Mouse (Mus musculus) left cerebral cortex, adult 2 months (tissue): ENCODE data around the gene Lamc1. TPM values are rescaled to one million over a fixed set of nuclear protein-coding genes. Genes with fewer than 3 reads are reported as not detected.

Source experiments
- DNase-seq, 2 experiments: peaks; one replicate each; pipeline ENCODE4 v3.0.0; 2021 to 2022; ENCODE audit warnings: low spot score in 2 of 2, mixed read lengths in 1 of 2; ENCODE audit errors: extremely low spot score in 1 of 2
- H3K27ac ChIP-seq: fragments of 200-600 bp; 2 replicates; pipeline ENCODE4 v1.8.1; 2022
- H3K4me3 ChIP-seq: fragments of 200-600 bp; 2 replicates; pipeline ENCODE4 v1.8.1; 2022
- CTCF ChIP-seq: fragments of 200-600 bp; IDR thresholded peaks from 2 replicates; pipeline ENCODE4 v1.8.1; 2022; ENCODE audit warnings: antibody characterized with exemption, mild to moderate bottlenecking, moderate library complexity
- intact Hi-C: fragments of 180-260 bp; cut with DNase I; formaldehyde crosslinking; loops from one replicate; pipeline ENCODE4 v1.15.1; 2025
- total RNA-seq, 2 experiments: library from RNA; stranded (reverse); gene quantifications; 2 replicates each; pipeline ENCODE4 v1.2.3; 2021

Lamc1 gene
- total RNA-seq, 2 experiments from 2014 or later: 22.0 to 26.4 TPM

DNA sequence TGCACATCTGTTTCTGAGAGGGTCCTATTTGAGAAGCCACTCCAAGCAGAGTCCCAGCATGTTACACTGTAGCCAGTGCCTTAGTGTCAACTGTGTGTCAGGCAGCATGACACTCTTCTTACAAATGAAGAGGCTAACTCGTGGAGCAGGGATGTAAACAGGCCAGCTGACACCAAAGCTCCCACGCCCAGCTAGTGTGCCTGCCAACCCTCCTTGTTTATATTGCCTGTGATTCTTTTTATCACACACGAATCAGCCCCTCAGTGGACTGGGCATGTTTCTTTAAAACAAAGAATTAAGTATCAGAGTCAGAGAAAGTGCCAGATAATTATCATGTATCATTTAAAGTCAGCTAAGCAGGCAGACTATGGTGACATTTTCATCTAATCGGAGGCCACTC, 104.7 kb downstream of the Lamc1 start:
- intact Hi-C loops: loop anchor here (5.0 kb wide), 1 partner anchor 126 kb away; no protein-coding TSS in a partner anchor
- TF ChIP-seq CTCF: no peak
- H3K27ac ChIP-seq: no peak overlapping the region
- no peak overlapping the region for H3K4me3 ChIP-seq
- DNase-seq: no peak

DNA sequence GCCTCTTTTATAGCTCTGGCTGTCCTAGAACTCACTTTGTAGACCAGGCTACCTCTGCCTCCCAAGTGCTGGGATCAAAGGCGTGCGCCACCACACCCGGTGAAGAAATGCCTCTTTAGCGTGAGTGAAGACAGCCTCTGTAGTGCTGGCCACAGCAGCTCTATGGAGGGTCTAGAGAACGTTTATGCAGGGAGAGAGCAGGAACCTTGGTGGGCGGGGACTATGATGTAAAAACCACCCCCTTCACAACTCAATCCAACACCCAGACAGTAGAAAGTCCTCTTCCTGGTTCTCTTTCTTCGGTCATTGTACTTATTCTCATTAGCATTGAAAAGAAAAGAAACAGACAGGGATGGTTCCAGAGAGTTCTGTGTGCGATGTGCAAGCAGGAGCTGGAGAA, 105.5 kb downstream of the Lamc1 start:
- Histone ChIP-seq H3K4me3 (no peak overlapping the region), H3K27ac (no peak overlapping the region)
- no peak for TF ChIP-seq CTCF
- no peak for DNase-seq
- intact Hi-C loops: loop anchor here (5.0 kb wide), 1 partner anchor 125 kb away; no protein-coding TSS in a partner anchor

DNA sequence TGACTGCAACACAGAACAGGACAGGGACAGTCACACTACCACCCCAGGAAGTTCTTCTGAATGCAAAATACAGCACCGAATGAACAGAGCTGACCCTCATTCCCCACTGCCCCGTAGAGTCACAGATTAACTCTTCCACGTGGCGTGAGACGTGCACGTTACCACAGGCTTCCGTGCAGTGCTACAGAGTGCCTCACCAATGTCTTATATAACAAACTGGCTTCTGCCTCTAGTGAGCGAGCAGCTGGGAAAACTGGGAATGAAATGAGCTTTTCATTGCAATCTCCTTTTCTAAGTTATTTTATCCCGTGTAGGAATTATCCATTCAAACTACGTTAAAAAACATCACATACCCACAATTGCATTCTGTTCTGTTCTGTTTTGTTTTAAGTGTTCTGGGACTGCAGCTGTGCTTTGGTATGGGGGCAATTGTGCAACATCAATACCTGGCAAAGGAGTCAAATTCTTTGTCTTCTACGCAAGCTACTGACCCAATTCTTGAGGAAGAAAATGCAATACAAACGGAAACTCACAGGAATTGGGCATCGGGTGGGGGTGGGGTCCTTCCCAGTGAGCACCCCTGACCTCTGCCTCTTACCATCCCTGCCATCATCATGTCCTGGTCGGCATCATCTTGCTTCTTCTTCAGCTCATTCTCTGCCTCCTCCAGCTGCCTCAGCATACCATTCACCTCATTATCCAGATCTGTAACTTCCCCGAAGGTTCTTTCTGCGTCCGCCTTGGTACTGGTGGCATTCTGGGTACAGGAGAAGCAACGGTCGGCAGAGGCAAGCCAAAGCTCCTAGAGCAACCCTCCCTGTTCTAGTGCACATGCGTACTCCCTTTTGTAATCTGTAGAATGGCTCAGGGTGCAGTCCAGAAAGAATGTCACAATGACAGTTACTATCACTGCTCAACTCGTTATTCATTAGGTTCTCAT, 106.5 kb downstream of the Lamc1 start:
- H3K27ac ChIP-seq: peak overlapping the region; percentile 80
- TF ChIP-seq CTCF: no peak
- peak in 1 of 2 experiments; percentile 31 for DNase-seq
- intact Hi-C loops: loop anchor here (5.0 kb wide), 1 partner anchor 124 kb away; no protein-coding TSS in a partner anchor
- no peak overlapping the region for H3K4me3 ChIP-seq

DNA sequence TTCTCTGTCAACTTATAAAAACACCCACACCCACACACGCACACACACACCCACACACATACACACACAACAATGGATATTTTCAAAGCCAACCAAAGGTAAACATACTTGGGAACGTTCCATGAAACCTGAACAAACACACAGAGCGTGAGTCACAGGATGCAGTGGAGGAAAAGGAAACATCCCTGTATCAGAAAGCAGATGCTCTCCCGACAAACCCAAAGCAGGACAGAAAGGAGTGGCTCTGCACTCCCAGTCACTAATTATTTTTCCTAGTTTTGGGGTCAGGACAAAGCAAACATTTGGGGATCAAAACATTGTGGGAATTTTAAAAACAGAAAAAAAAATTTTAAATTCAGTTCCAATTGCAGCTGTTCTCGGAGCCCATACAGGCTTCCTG, 108.3 kb downstream of the Lamc1 start:
- TF ChIP-seq CTCF: no peak
- Histone ChIP-seq H3K4me3 (no peak overlapping the region), H3K27ac (peak overlapping the region; percentile 80)
- no peak for DNase-seq
- intact Hi-C loops: loop anchor here (5.0 kb wide), 1 partner anchor 108 kb away; the partner anchor contains the start of gene Lamc1

DNA sequence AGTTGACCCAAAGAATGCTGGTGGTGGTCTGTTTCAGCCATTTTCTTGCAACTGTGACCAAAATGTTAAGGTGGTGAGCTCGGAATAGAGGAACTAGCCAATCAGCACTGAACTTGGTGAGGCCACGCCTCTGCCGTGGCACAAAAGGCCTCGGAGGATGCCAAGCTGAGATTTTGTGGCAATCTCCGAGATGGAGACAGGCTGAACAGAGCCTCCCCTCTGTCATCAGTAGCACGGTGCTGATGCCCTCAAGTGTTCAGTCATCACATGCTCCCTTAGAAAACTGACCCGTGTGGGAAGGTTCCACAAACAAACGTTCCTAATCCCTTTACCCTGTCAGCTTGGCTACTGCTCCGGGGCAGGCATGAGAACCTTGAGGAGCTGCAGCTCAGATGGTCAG, 113.2 kb downstream of the Lamc1 start:
- intact Hi-C loops: loop anchor here (5.0 kb wide), 1 partner anchor 37 kb away; no protein-coding TSS in a partner anchor

DNA sequence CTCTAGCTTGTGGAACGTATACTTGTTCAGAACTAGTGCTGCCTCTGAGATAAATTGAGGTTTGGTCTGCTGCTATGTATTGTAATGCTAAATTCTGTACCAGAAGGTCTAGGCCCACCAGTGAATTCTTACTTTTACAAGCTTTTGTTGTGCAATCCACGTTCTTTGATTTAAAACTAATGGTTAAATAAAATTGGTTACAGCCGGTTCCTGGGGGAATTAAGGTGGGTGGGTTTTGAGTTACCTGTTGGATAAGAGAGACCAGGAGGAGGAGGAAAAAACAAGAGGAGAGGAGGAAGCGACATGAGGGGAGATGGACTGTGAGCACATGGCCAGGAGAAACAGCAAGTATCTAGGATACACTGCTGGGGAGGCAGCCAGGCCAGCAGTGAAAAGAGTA, 116.1 kb downstream of the Lamc1 start:
- TF ChIP-seq CTCF: no peak
- no peak overlapping the region for H3K4me3 ChIP-seq
- intact Hi-C loops: loop anchor here (5.0 kb wide), 1 partner anchor 34 kb away; no protein-coding TSS in a partner anchor
- H3K27ac ChIP-seq: no peak overlapping the region
- no peak for DNase-seq

More for the DNA sequence above, 113.2 kb downstream of the Lamc1 start:
- no peak overlapping the region for H3K4me3 ChIP-seq
- no peak overlapping the region for H3K27ac ChIP-seq
- no peak for DNase-seq
- no peak for TF ChIP-seq CTCF

DNA sequence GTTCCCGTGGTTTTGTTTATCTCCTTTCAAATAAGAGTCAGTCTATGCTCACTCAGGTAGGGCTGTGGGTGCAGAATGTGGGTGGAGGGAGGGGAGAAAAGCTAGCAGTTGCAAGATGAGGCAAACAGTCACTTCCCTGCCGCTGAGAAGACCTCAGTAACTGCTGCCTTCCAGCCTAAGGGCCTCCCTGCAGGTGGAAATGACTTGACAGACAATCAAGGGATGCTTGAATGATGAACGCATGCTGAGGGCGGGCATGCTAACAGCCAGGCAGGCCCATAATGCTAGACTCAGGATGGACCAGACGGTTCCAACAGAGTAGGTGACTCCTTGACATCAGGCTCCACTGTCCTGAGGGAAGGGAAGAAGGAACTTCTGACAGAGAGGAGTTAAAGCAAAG, 116.9 kb downstream of the Lamc1 start:
- Histone ChIP-seq H3K4me3 (no peak overlapping the region), H3K27ac (no peak overlapping the region)
- no peak for DNase-seq
- intact Hi-C loops: loop anchor here (5.0 kb wide), 1 partner anchor 33 kb away; no protein-coding TSS in a partner anchor
- TF ChIP-seq CTCF: no peak

DNA sequence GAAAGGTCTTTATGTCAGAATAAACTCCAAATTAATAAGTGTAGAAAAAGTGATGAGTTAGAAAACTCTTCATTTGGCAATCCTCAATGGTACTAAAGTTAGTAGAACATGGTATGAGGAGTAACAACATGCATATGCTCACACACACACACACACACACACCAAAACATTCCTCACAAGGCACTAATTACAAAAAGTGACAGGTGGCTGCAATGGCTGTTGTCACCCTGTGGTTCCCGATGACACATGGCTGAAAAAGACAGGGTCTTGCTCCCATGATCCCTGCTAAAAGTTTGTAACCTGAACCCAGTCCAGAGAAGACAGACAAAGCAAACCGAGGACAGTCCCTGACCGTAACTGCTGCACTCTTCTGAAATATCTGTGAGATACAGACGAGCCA, 121.6 kb downstream of the Lamc1 start:
- no peak for TF ChIP-seq CTCF
- no peak overlapping the region for H3K4me3 ChIP-seq
- H3K27ac ChIP-seq: no peak overlapping the region
- intact Hi-C loops: no loop called here
- no peak for DNase-seq

DNA sequence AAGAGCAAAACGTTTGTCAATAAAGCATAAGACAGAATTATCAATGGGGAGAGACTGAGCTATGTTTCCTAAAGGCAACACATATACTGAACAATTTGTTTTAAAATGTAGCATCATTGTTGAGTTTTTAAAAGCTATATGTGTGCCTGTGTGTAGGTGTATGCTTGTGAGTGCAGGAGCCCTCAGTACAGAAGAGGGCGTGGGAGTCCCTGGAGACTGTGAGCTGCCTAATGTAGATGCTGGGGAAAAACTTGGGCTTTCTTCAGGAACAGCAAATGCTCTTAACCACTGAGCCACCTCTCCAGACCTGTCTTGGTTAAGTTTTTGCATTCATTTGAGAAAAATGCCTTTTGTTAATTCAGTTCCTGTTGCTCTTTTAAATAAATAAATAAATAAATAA, 122.4 kb downstream of the Lamc1 start:
- no peak for TF ChIP-seq CTCF
- Histone ChIP-seq H3K27ac (no peak overlapping the region), H3K4me3 (no peak overlapping the region)
- intact Hi-C loops: no loop called here
- no peak for DNase-seq

DNA sequence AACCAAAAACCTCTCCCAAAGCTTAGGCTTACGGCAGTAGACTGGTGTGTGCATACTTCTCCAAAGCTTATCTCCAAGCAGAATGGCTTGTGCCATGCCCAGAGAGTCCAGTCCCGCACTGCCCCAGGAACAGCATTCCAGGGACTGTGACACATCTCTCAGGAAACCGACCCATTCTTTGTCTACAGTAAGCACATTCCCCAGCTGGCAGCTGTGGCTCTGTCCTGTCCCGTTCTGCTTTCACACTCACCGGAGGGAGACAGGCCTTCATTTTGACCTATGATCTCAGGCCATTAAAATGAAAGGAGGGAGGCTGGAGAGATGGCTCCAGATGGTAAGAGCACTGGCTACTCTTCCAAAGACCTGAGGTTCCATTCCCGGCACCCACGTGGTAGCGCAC, 130.4 kb downstream of the Lamc1 start:
- TF ChIP-seq CTCF: no peak
- H3K4me3 ChIP-seq: no peak overlapping the region
- intact Hi-C loops: no loop called here
- no peak for DNase-seq
- no peak overlapping the region; the same call in 1 of the 2 replicates for H3K27ac ChIP-seq

DNA sequence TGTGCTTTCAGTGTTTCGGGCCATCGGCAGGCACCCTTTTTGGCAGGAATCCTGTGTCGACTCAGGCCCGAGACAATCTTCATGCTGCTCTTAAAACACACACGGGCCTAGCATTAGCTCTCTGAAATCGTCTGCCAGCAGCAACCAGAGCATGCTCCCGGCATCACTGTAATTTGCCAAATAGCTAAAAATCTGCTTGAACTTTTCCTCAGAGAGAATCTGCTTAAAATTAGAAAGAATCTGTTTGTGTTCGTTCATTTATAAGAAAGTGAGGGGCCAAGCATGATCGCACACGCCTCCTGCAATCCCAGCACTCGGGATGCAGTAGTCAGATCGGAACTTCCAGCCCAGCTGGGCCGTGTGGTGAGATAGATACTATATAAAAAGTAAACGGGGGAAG, 131.1 kb downstream of the Lamc1 start:
- no peak for TF ChIP-seq CTCF
- Histone ChIP-seq H3K27ac (no peak overlapping the region), H3K4me3 (no peak overlapping the region)
- intact Hi-C loops: no loop called here
- DNase-seq: no peak

DNA sequence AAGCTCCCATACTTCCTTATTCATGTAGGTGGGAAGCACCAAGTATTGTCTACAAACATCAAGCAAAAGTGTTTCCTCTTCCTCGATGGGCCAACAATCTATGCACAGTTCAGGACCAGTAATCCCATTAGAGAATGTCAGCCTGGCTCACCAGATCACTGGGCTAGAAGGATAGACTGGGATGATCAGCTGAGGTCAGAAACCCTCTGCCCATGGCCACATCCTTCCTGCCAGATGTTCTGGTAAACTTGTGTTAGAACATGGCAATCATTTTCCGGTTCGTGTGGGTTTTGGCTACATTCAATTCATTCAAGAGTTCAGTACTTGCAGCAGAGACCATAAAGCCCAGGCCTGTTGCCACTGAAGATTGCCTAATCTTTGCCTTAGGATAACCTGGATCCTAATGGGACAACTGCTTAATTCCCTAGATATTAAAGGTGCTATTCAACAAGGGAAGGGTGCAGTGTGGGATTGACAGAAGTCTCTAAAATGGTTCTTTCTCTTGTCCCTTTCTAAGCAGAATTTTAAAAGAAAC, 135.2 kb downstream of the Lamc1 start:
- no peak for DNase-seq
- intact Hi-C loops: no loop called here
- Histone ChIP-seq H3K27ac (no peak overlapping the region), H3K4me3 (no peak overlapping the region)
- no peak for TF ChIP-seq CTCF
